Mouse (Mus musculus): ENCODE measurements around the gene Tecr. TPM values are rescaled to one million over a fixed set of nuclear protein-coding genes. Genes with fewer than 3 reads are reported as not detected.

The Tecr gene
- total RNA-seq (2014; rRNA removed), result 762 and 857 TPM in 2 replicates
- 1,089 and 1,117 TPM in 2 replicates for polyA plus RNA-seq (2015; fragmentation: Nextera tagmentation; extraction: Ambion mirVana)

- no peaks in the 10 kb centered on the region for H3K27me3 ChIP-seq (ENCODE audit: insufficient read depth, low read length)
- H3K4me2 ChIP-seq (ENCODE audit: low read depth), result peak within 1 kb of the TSS; percentile 63
- no peaks in the 10 kb centered on the region for H3K9me3 ChIP-seq (ENCODE audit: low read length)
- DNase-seq (peak; percentile 99), ATAC-seq (peak; percentile 98)
- H3K9ac ChIP-seq, result peak within 1 kb of the TSS; percentile 68
- peak within 1 kb of the TSS; percentile 97 for H3K27ac ChIP-seq (ENCODE audit: low read depth, low read length)
- H3K36me3 ChIP-seq (ENCODE audit: insufficient read depth), result peaks cover 32% of the 10 kb centered on the region
- H3K4me1 ChIP-seq (ENCODE audit: insufficient read depth), result peaks cover 7% of the 10 kb centered on the region
- WGBS, result 2% methylated on average over 69 of the region's 69 CpGs
- peak within 1 kb of the TSS; percentile 83 for H3K4me3 ChIP-seq (ENCODE audit: low read depth, low read length)
- no peak for TF ChIP-seq CTCF (IDR thresholded peaks at IDR 0.05; ENCODE audit: low read depth)
Measured at GRCm38 (mm10) chr8:83607661-83608397, at the start of gene Tecr, which contains the start of gene Dnajb1. TSS of gene Tecr (minus strand) at chr8:83607971. TSS of gene Dnajb1 (plus strand) at chr8:83608193.

GRCm38 (mm10) chr8:83656484-83657246 lies 48.9 kb upstream of the Tecr start:
- H3K27me3 ChIP-seq (ENCODE audit: insufficient read depth, low read length), result no peaks in the 10 kb centered on the region
- H3K9ac ChIP-seq, result no peak overlapping the region
- no peak overlapping the region for H3K27ac ChIP-seq (ENCODE audit: low read depth, low read length)
- ATAC-seq (no peak), DNase-seq (no peak)
- no peak overlapping the region for H3K4me3 ChIP-seq (ENCODE audit: low read depth, low read length)
- no peak overlapping the region for H3K4me2 ChIP-seq (ENCODE audit: low read depth)
- 0 out of 2 replicates have a peak, but pooled peaks cover 4% of the 10 kb centered on the region for H3K36me3 ChIP-seq (ENCODE audit: insufficient read depth)
- whole genome bisulfite sequencing, result 87% methylated on average over 13 of the region's 13 CpGs
- peaks cover 11% of the 10 kb centered on the region for H3K4me1 ChIP-seq (ENCODE audit: insufficient read depth)
- peak; percentile 32; the same call in 1 of the 2 replicates for TF ChIP-seq CTCF (IDR thresholded peaks at IDR 0.05; ENCODE audit: low read depth)
- no peaks in the 10 kb centered on the region for H3K9me3 ChIP-seq (ENCODE audit: low read length)

GRCm38 (mm10) chr8:83656043-83656442 lies 48.3 kb upstream of the Tecr start:
- H3K4me3 ChIP-seq (ENCODE audit: low read depth, low read length), result no peak overlapping the region
- TF ChIP-seq CTCF (IDR thresholded peaks at IDR 0.05; ENCODE audit: low read depth), result no peak
- ATAC-seq (no peak), DNase-seq (no peak)
- 0 out of 2 replicates have a peak, but pooled peaks cover 4% of the 10 kb centered on the region for H3K36me3 ChIP-seq (ENCODE audit: insufficient read depth)
- H3K4me1 ChIP-seq (ENCODE audit: insufficient read depth), result peaks cover 11% of the 10 kb centered on the region
- no peaks in the 10 kb centered on the region for H3K9me3 ChIP-seq (ENCODE audit: low read length)
- no peaks in the 10 kb centered on the region for H3K27me3 ChIP-seq (ENCODE audit: insufficient read depth, low read length)
- no peak overlapping the region for H3K27ac ChIP-seq (ENCODE audit: low read depth, low read length)
- H3K4me2 ChIP-seq (ENCODE audit: low read depth), result no peak overlapping the region
- WGBS, result 90% methylated on average over 9 of the region's 9 CpGs
- no peak overlapping the region for H3K9ac ChIP-seq

GRCm38 (mm10) chr8:83654725-83655124 lies 47.0 kb upstream of the Tecr start:
- no peak for ATAC-seq
- TF ChIP-seq CTCF (IDR thresholded peaks at IDR 0.05; ENCODE audit: low read depth), result no peak
- Histone ChIP-seq H3K27ac (ENCODE audit: low read depth, low read length) (no peak overlapping the region), H3K4me1 (ENCODE audit: insufficient read depth) (peaks cover 11% of the 10 kb centered on the region), H3K9ac (no peak overlapping the region), H3K4me3 (ENCODE audit: low read depth, low read length) (no peak overlapping the region), H3K36me3 (ENCODE audit: insufficient read depth) (0 out of 2 replicates have a peak, but pooled peaks cover 4% of the 10 kb centered on the region), H3K27me3 (ENCODE audit: insufficient read depth, low read length) (no peaks in the 10 kb centered on the region), H3K9me3 (ENCODE audit: low read length) (no peaks in the 10 kb centered on the region), H3K4me2 (ENCODE audit: low read depth) (no peak overlapping the region)
- WGBS, result 96% methylated on average over 6 of the region's 6 CpGs
- no peak for DNase-seq

GRCm38 (mm10) chr8:83653662-83654017 lies 45.9 kb upstream of the Tecr start:
- Histone ChIP-seq H3K9me3 (ENCODE audit: low read length) (no peaks in the 10 kb centered on the region), H3K36me3 (ENCODE audit: insufficient read depth) (0 out of 2 replicates have a peak, but pooled peaks cover 4% of the 10 kb centered on the region), H3K27ac (ENCODE audit: low read depth, low read length) (no peak overlapping the region), H3K9ac (peak overlapping the region; percentile 66), H3K4me3 (ENCODE audit: low read depth, low read length) (peak overlapping the region; percentile 72), H3K4me2 (ENCODE audit: low read depth) (peak overlapping the region; percentile 93), H3K4me1 (ENCODE audit: insufficient read depth) (peaks cover 11% of the 10 kb centered on the region), H3K27me3 (ENCODE audit: insufficient read depth, low read length) (no peaks in the 10 kb centered on the region)
- ATAC-seq (no peak), DNase-seq (no peak)
- TF ChIP-seq CTCF (IDR thresholded peaks at IDR 0.05; ENCODE audit: low read depth), result no peak
- 42% methylated on average over 10 of the region's 10 CpGs for WGBS

- ATAC-seq, result peak; percentile 15
- Histone ChIP-seq H3K27ac (ENCODE audit: low read depth, low read length) (peak overlapping the region; percentile 42; the same call in 1 of the 2 replicates), H3K9ac (peak overlapping the region; percentile 66), H3K4me1 (ENCODE audit: insufficient read depth) (peaks cover 11% of the 10 kb centered on the region), H3K27me3 (ENCODE audit: insufficient read depth, low read length) (no peaks in the 10 kb centered on the region), H3K36me3 (ENCODE audit: insufficient read depth) (0 out of 2 replicates have a peak, but pooled peaks cover 4% of the 10 kb centered on the region), H3K4me2 (ENCODE audit: low read depth) (peak overlapping the region; percentile 93), H3K4me3 (ENCODE audit: low read depth, low read length) (peak overlapping the region; percentile 72), H3K9me3 (ENCODE audit: low read length) (no peaks in the 10 kb centered on the region)
- 4% methylated on average over 46 of the region's 46 CpGs for WGBS
- no peak for TF ChIP-seq CTCF (IDR thresholded peaks at IDR 0.05; ENCODE audit: low read depth)
- no peak for DNase-seq
Measured at GRCm38 (mm10) chr8:83652744-83653661, 45.2 kb upstream of the Tecr start.
